Mouse (Mus musculus) erythroblast, embryonic 14.5 days (primary cell): ENCODE measurements around the gene Scarf1. TPM values are rescaled to one million over a fixed set of nuclear protein-coding genes. Genes with fewer than 3 reads are reported as not detected.

Experiments used
- H3K27me3 ChIP-seq: 2 replicates; pipeline ENCODE4 v1.6.1; 2012; ENCODE audit warnings: inconsistent platforms; ENCODE audit not compliant: control insufficient read depth
- H3K36me3 ChIP-seq: 2 replicates; pipeline ENCODE4 v1.6.1; 2012; ENCODE audit warnings: mild to moderate bottlenecking, inconsistent platforms; ENCODE audit not compliant: control insufficient read depth
- H3K4me1 ChIP-seq: 2 replicates; pipeline ENCODE4 v1.6.1; 2012; ENCODE audit warnings: inconsistent platforms; ENCODE audit not compliant: control insufficient read depth
- H3K4me3 ChIP-seq: replicated peaks from 2 replicates; pipeline ENCODE3; 2012; ENCODE audit warnings: moderate library complexity, mild to moderate bottlenecking, inconsistent platforms
- H3K9me3 ChIP-seq: 2 replicates; pipeline ENCODE4 v1.6.1; 2012; ENCODE audit warnings: low read length, inconsistent platforms, mixed read lengths; ENCODE audit not compliant: control insufficient read depth
- GATA1 ChIP-seq: IDR thresholded peaks from 2 replicates; pipeline ENCODE4 v1.6.1; 2012; ENCODE audit warnings: low read length, inconsistent platforms, mixed read lengths
- TAL1 ChIP-seq: IDR thresholded peaks from 3 replicates; pipeline ENCODE4 v1.6.1; 2012; ENCODE audit warnings: low read length, inconsistent platforms, mixed read lengths
- polyA plus RNA-seq: library from polyadenylated mRNA; stranded (reverse); fragments of >175 nt; gene quantifications from 2 replicates; pipeline ENCODE4 v1.2.3, GENCODE M21; 2012

Scarf1 gene
- polyA plus RNA-seq, 1 experiment, result 0.06 TPM

- Histone ChIP-seq H3K4me3 (no peak overlapping the region), H3K9me3 (no peaks in the 10 kb centered on the region), H3K27me3 (peaks cover 20% of the 10 kb centered on the region), H3K36me3 (no peaks in the 10 kb centered on the region), H3K4me1 (peaks cover 50% of the 10 kb centered on the region)
- TF ChIP-seq GATA1 (no peak), TAL1 (no peak)
These were observed 21.1 kb downstream of the Scarf1 start for GRCm38 (mm10) chr11:75534286-75535033.

- Histone ChIP-seq H3K27me3 (peaks cover 20% of the 10 kb centered on the region), H3K9me3 (no peaks in the 10 kb centered on the region), H3K36me3 (no peaks in the 10 kb centered on the region), H3K4me1 (peaks cover 47% of the 10 kb centered on the region), H3K4me3 (no peak overlapping the region)
- TF ChIP-seq GATA1 (peak; percentile 49), TAL1 (peak; percentile 15; the same call in 1 of the 3 replicates)
These were observed 21.9 kb downstream of the Scarf1 start for GRCm38 (mm10) chr11:75535106-75535795.

- TF ChIP-seq TAL1 (no peak), GATA1 (no peak)
- Histone ChIP-seq H3K9me3 (no peaks in the 10 kb centered on the region), H3K36me3 (no peaks in the 10 kb centered on the region), H3K4me1 (peaks cover 48% of the 10 kb centered on the region), H3K27me3 (peaks cover 20% of the 10 kb centered on the region), H3K4me3 (no peak overlapping the region)
These were observed 23.1 kb downstream of the Scarf1 start for GRCm38 (mm10) chr11:75536255-75537024.

- no peaks in the 10 kb centered on the region for H3K36me3 ChIP-seq
- H3K27me3 ChIP-seq, result peaks cover 20% of the 10 kb centered on the region
- peaks cover 45% of the 10 kb centered on the region for H3K4me1 ChIP-seq
- H3K4me3 ChIP-seq, result no peak overlapping the region
- no peaks in the 10 kb centered on the region for H3K9me3 ChIP-seq
- TF ChIP-seq TAL1, result no peak
- no peak for TF ChIP-seq GATA1
These were observed 23.7 kb downstream of the Scarf1 start for GRCm38 (mm10) chr11:75537025-75537414.

- TF ChIP-seq TAL1 (no peak), GATA1 (no peak)
- peaks cover 14% of the 10 kb centered on the region for H3K27me3 ChIP-seq
- H3K4me3 ChIP-seq, result no peak overlapping the region
- no peaks in the 10 kb centered on the region for H3K9me3 ChIP-seq
- no peaks in the 10 kb centered on the region for H3K36me3 ChIP-seq
- peaks cover 41% of the 10 kb centered on the region for H3K4me1 ChIP-seq
These were observed 24.3 kb downstream of the Scarf1 start for GRCm38 (mm10) chr11:75537491-75538183.

GRCm38 (mm10) chr11:75538184-75538969 lies 25.0 kb downstream of the Scarf1 start:
- H3K4me1 ChIP-seq, result peaks cover 33% of the 10 kb centered on the region
- peaks cover 6% of the 10 kb centered on the region for H3K27me3 ChIP-seq
- no peaks in the 10 kb centered on the region for H3K9me3 ChIP-seq
- TF ChIP-seq GATA1 (no peak), TAL1 (no peak)
- H3K36me3 ChIP-seq, result no peaks in the 10 kb centered on the region
- no peak overlapping the region for H3K4me3 ChIP-seq

GRCm38 (mm10) chr11:75538970-75539299 lies 25.6 kb downstream of the Scarf1 start:
- Histone ChIP-seq H3K9me3 (no peaks in the 10 kb centered on the region), H3K27me3 (peaks cover 4% of the 10 kb centered on the region), H3K4me1 (peaks cover 33% of the 10 kb centered on the region), H3K36me3 (no peaks in the 10 kb centered on the region), H3K4me3 (no peak overlapping the region)
- TF ChIP-seq GATA1 (no peak), TAL1 (no peak)

- peaks cover 32% of the 10 kb centered on the region for H3K4me1 ChIP-seq
- peaks cover 2% of the 10 kb centered on the region; the same call in 1 of the 2 replicates for H3K36me3 ChIP-seq
- no peaks in the 10 kb centered on the region for H3K27me3 ChIP-seq
- H3K9me3 ChIP-seq, result no peaks in the 10 kb centered on the region
- H3K4me3 ChIP-seq, result no peak overlapping the region
- TF ChIP-seq TAL1 (no peak), GATA1 (no peak)
These were observed 26.9 kb downstream of the Scarf1 start for GRCm38 (mm10) chr11:75540209-75540608.
